Mouse (Mus musculus) CH12.LX (cell line): ENCODE results near the gene Ap1g2. TPM values are rescaled to one million over a fixed set of nuclear protein-coding genes. Genes with fewer than 3 reads are reported as not detected.
A peak's percentile ranks its signal among the peaks of the same experiment; 100 is the strongest.

Experiments
- DNase-seq: peaks from one replicate; pipeline ENCODE4 v3.0.0-alpha.2; 2013; ENCODE audit errors: extremely low read depth
- H3K27ac ChIP-seq: 2 replicates; pipeline ENCODE4 v1.5.1; 2012; ENCODE audit warnings: low read depth, mild to moderate bottlenecking, control low read depth, moderate library complexity; ENCODE audit not compliant: insufficient read depth
- H3K27me3 ChIP-seq: replicated peaks from 2 replicates; pipeline ENCODE3; 2012; ENCODE audit warnings: inconsistent platforms
- H3K36me3 ChIP-seq, 2 experiments: replicated peaks in 1 of 2; 2 replicates each; pipeline versions ENCODE3 to v1.6.1; 2012; ENCODE audit warnings: inconsistent platforms in 1 of 2, low read length in 1 of 2, mild to moderate bottlenecking in 1 of 2, mixed read lengths in 1 of 2, moderate library complexity in 1 of 2; ENCODE audit not compliant: control insufficient read depth in 1 of 2, insufficient read depth in 1 of 2
- H3K4me1 ChIP-seq, 2 experiments: 2 replicates each; pipeline ENCODE4 v1.6.1; 2012; ENCODE audit warnings: inconsistent platforms in 1 of 2, moderate library complexity in 1 of 2; ENCODE audit not compliant: insufficient read depth in 2 of 2, control insufficient read depth in 1 of 2
- H3K4me2 ChIP-seq: 2 replicates; pipeline ENCODE4 v1.6.1; 2012; ENCODE audit warnings: low read depth, mild to moderate bottlenecking, control low read depth; ENCODE audit not compliant: poor library complexity, insufficient read depth, severe bottlenecking
- H3K4me3 ChIP-seq, 3 experiments: fragments of 150-350 bp in 1 of 3; sonication (generic) in 1 of 3; replicated peaks in 1 of 3; 2 replicates each; pipeline versions ENCODE3 to v1.5.1; 2011 to 2012; ENCODE audit warnings: low read depth in 2 of 3, low read length in 2 of 3, mild to moderate bottlenecking in 2 of 3, moderate library complexity in 2 of 3, control low read depth in 1 of 3, improper control_type of control experiment in 1 of 3, inconsistent platforms in 1 of 3, mixed read lengths in 1 of 3; ENCODE audit not compliant: poor library complexity in 1 of 3
- H3K79me2 ChIP-seq: replicated peaks from 2 replicates; pipeline ENCODE4 v1.6.1; 2012; ENCODE audit warnings: mild to moderate bottlenecking, moderate library complexity; ENCODE audit not compliant: control insufficient read depth, poor library complexity, insufficient read depth, severe bottlenecking; ENCODE audit errors: extremely low read depth
- H3K9ac ChIP-seq: 2 replicates; pipeline ENCODE4 v1.6.1; 2012; ENCODE audit warnings: low read depth, mild to moderate bottlenecking, control low read depth, moderate library complexity; ENCODE audit not compliant: insufficient read depth
- H3K9me3 ChIP-seq: replicated peaks from 2 replicates; pipeline ENCODE3; 2012; ENCODE audit warnings: low read length, inconsistent platforms, mixed read lengths
- BHLHE40 ChIP-seq: IDR thresholded peaks from 2 replicates; pipeline ENCODE4 v1.6.1; 2011; ENCODE audit warnings: mild to moderate bottlenecking, low read depth, low read length, improper control_type of control experiment
- CHD1 ChIP-seq: IDR thresholded peaks from 2 replicates; pipeline ENCODE4 v1.6.1; 2012; ENCODE audit warnings: low read depth, low read length, improper control_type of control experiment, inconsistent platforms
- CHD2 ChIP-seq: IDR thresholded peaks from 2 replicates; pipeline ENCODE4 v1.6.1; 2011; ENCODE audit warnings: low read length, improper control_type of control experiment
- CTCF ChIP-seq, 2 experiments: IDR thresholded peaks in 1 of 2; conservative IDR thresholded peaks in 1 of 2; 2 replicates each; pipeline ENCODE4 v1.5.1; 2011 to 2012; ENCODE audit warnings: low read depth in 2 of 2, low read length in 2 of 2, improper control_type of control experiment in 1 of 2, inconsistent platforms in 1 of 2, mild to moderate bottlenecking in 1 of 2, moderate library complexity in 1 of 2
- ELF1 ChIP-seq: IDR thresholded peaks from 2 replicates; pipeline ENCODE4 v1.6.1; 2014; ENCODE audit warnings: low read depth, mild to moderate bottlenecking, inconsistent platforms, low read length, improper control_type of control experiment
- EP300 ChIP-seq: IDR thresholded peaks from 2 replicates; pipeline ENCODE4 v1.6.1; 2011; ENCODE audit warnings: low read length, improper control_type of control experiment
- ETS1 ChIP-seq: conservative IDR thresholded peaks from 2 replicates; pipeline ENCODE4 v1.6.1; 2012; ENCODE audit warnings: low read depth, mild to moderate bottlenecking, inconsistent platforms, low read length, improper control_type of control experiment, moderate library complexity
- GABPA ChIP-seq: IDR thresholded peaks from 2 replicates; pipeline ENCODE4 v1.6.1; 2012; ENCODE audit warnings: low read depth, low read length, improper control_type of control experiment, inconsistent platforms; ENCODE audit not compliant: insufficient replicate concordance
- HCFC1 ChIP-seq: IDR thresholded peaks from 2 replicates; pipeline ENCODE4 v1.6.1; 2012; ENCODE audit warnings: low read depth, mild to moderate bottlenecking, inconsistent platforms, low read length, improper control_type of control experiment
- KAT2A ChIP-seq: IDR thresholded peaks from 2 replicates; pipeline ENCODE4 v1.6.1; 2012; ENCODE audit warnings: low read length, improper control_type of control experiment, inconsistent platforms; ENCODE audit not compliant: insufficient replicate concordance
- MAX ChIP-seq: IDR thresholded peaks from 2 replicates; pipeline ENCODE4 v1.6.1; 2011; ENCODE audit warnings: low read length, improper control_type of control experiment
- MAZ ChIP-seq: IDR thresholded peaks from 2 replicates; pipeline ENCODE4 v1.6.1; 2012; ENCODE audit warnings: low read depth, mild to moderate bottlenecking, inconsistent platforms, low read length, improper control_type of control experiment, moderate library complexity
- MEF2A ChIP-seq: IDR thresholded peaks from 2 replicates; pipeline ENCODE4 v1.6.1; 2014; ENCODE audit warnings: low read depth, mild to moderate bottlenecking, inconsistent platforms, low read length, improper control_type of control experiment, borderline replicate concordance
- MXI1 ChIP-seq: IDR thresholded peaks from 2 replicates; pipeline ENCODE4 v1.6.1; 2011; ENCODE audit warnings: mild to moderate bottlenecking, low read depth, low read length, improper control_type of control experiment
- NRF1 ChIP-seq: IDR thresholded peaks from 2 replicates; pipeline ENCODE4 v1.6.1; 2014; ENCODE audit warnings: low read depth, mild to moderate bottlenecking, inconsistent platforms, low read length, improper control_type of control experiment, moderate library complexity
- POLR2A ChIP-seq: IDR thresholded peaks from 2 replicates; pipeline ENCODE4 v1.6.1; 2011; ENCODE audit warnings: low read depth, mild to moderate bottlenecking, improper control_type of control experiment, low read length
- RCOR1 ChIP-seq: conservative IDR thresholded peaks from 2 replicates; pipeline ENCODE4 v1.6.1; 2012; ENCODE audit warnings: low read depth, mild to moderate bottlenecking, inconsistent platforms, low read length, improper control_type of control experiment
- SMC3 ChIP-seq: IDR thresholded peaks from 2 replicates; pipeline ENCODE4 v1.6.1; 2011; ENCODE audit warnings: low read depth, low read length, improper control_type of control experiment
- TCF12 ChIP-seq: IDR thresholded peaks from 2 replicates; pipeline ENCODE4 v1.6.1; 2014; ENCODE audit warnings: low read depth, mild to moderate bottlenecking, inconsistent platforms, low read length, improper control_type of control experiment
- USF2 ChIP-seq: conservative IDR thresholded peaks from 2 replicates; pipeline ENCODE4 v1.6.1; 2011; ENCODE audit warnings: low read depth, low read length, improper control_type of control experiment
- ZC3H11A ChIP-seq: IDR thresholded peaks from 2 replicates; pipeline ENCODE4 v1.6.1; 2012; ENCODE audit warnings: low read depth, mild to moderate bottlenecking, inconsistent platforms, low read length, improper control_type of control experiment
- ZKSCAN1 ChIP-seq: IDR thresholded peaks from 2 replicates; pipeline ENCODE4 v1.6.1; 2012; ENCODE audit warnings: low read depth, inconsistent platforms, low read length, improper control_type of control experiment, borderline replicate concordance
- ZMIZ1 ChIP-seq: IDR thresholded peaks from 2 replicates; pipeline ENCODE4 v1.6.1; 2012; ENCODE audit warnings: low read depth, mild to moderate bottlenecking, inconsistent platforms, low read length, improper control_type of control experiment
- dilution Hi-C: fragments of 300-500 bp; cut with MboI; formaldehyde crosslinking; loops from 2 replicates; pipeline ENCODE4 v1.14.3; 2020; ENCODE audit warnings: low sequenced_read_pairs; ENCODE audit not compliant: extremely low pct_unique_long_range_greater_than_20kb, extremely low pct_ligation_motif_present
- in situ Hi-C: fragments of 300-500 bp; cut with MboI; formaldehyde crosslinking; loops from 3 replicates; pipeline ENCODE4 v1.14.3; 2019; ENCODE audit warnings: low sequenced_read_pairs, low pct_ligation_motif_present, low pct_unique_long_range_greater_than_20kb, mixed read lengths
- polyA plus RNA-seq: library from polyadenylated mRNA; unstranded; fragments of >175 nt; gene quantifications from 2 replicates; pipeline ENCODE4 v1.2.1, GENCODE M21; 2012; ENCODE audit warnings: low read depth; ENCODE audit not compliant: insufficient read length
- total RNA-seq, 2 experiments: library from RNA; depleted of rRNA; stranded (reverse); fragments of 300-350 nt in 1 of 2; fragments of >200 nt in 1 of 2; gene quantifications; 2 replicates each; pipeline ENCODE4 v1.2.3; 2012 to 2014

Ap1g2 gene
- total and polyA plus RNA-seq, 3 experiments: 18.3 to 64.8 (median 28.5) TPM

DNA sequence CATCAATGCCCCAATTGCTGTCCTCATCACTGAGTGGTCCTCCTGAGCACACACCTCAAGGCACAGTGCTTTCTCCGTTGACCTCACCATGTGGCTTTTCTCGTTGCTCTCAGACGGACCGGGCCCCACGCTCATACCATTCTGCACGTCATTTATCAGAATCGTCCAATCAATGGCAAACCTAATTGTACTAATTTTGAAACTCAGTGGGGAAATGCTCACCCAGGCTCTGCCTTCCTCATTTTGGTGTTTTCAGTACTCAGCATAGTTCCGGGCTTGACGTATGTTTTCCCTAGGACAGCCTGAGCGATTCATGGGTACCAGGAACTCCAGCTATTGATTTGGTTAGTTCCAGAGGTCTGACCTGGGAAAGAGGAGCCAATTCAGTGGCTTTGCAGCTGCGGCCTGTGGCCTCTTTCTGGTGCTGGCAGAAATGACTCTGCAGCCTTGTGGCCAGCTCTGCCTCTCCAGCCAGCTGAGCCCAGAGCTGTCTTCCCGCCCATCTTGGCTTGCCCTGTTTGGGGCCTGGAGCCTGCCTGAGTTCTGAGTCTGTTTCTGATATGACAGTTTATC, 40.5 kb upstream of the Ap1g2 start (continued):
- TF ChIP-seq USF2: no peak
- peak; percentile 29; the same call in 1 of the 2 replicates for TF ChIP-seq NRF1
- TF ChIP-seq ZC3H11A: no peak
- TF ChIP-seq KAT2A: no peak
- TF ChIP-seq ZKSCAN1: no peak
- peak; percentile 89 for TF ChIP-seq ETS1
- TF ChIP-seq MEF2A: peak; percentile 53; the same call in 1 of the 2 replicates
- no peak for TF ChIP-seq CHD2
- no peak for TF ChIP-seq GABPA

DNA sequence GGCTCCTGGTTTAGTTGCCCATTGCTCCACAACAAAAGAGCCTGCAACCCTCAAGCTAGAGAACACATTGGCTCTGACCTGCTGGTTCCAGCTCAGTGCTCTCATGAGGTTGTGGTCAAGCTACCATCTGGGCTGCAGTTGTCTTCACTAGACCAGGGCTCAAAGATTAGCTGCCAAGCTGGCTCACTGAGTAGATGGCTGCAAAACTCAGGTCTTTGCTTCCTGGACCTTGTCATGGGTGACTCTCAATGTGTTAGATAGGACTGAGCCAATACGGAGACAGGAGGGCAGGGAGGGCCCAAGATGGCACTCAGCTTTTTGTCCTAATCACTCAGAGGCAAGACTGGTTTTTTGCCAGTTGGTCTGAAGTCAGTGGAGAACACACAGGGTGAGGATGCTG, 39.9 kb upstream of the Ap1g2 start:
- Histone ChIP-seq H3K36me3 (no peaks in the 10 kb centered on the region), H3K4me1 (peaks cover 16 to 57% of the 10 kb centered on the region in 2 experiments), H3K27ac (peak overlapping the region; percentile 87), H3K4me2 (peak overlapping the region; percentile 18), H3K9me3 (no peaks in the 10 kb centered on the region), H3K9ac (peak overlapping the region; percentile 27; the same call in 1 of the 2 replicates), H3K79me2 (no peaks in the 10 kb centered on the region), H3K27me3 (no peaks in the 10 kb centered on the region)
- in situ Hi-C loops (no loop called here), dilution Hi-C loops (no loop called here)
- peak; percentile 53 for DNase-seq
- TF ChIP-seq SMC3 (0 out of 2 replicates have a peak, but pooled peaks have one; percentile 7), TCF12 (peak; percentile 57; the same call in 1 of the 2 replicates), MXI1 (no peak), CHD1 (no peak), EP300 (peak; percentile 27; the same call in 1 of the 2 replicates), ZC3H11A (no peak)
- TF ChIP-seq, all 38 proteins: peak for 3
- no peak overlapping the region for H3K4me3 ChIP-seq

DNA sequence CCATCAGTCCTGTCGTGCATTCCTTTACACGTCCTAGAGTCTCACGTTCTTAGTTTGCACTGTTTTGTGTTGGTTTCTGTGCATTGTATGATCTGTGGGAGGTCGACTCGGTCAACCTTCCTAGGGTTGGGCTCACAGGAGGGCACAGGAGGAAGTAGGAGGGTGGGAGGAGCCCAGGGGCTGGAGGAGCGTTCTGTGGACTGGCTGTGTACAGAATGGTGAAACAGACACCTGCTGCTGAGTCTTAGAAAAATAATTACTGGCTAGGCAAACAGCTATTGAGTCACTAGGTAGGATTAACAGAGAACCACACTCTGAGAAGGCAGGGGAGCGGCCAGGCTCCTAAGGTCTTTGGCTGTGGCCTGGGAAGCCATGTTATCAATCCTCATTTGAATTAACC, 32.9 kb upstream of the Ap1g2 start:
- Histone ChIP-seq H3K79me2 (no peaks in the 10 kb centered on the region), H3K27me3 (no peaks in the 10 kb centered on the region), H3K4me1 (peaks cover 6 to 17% of the 10 kb centered on the region in 2 experiments), H3K4me3 (no peak overlapping the region), H3K9ac (no peak overlapping the region), H3K27ac (no peak overlapping the region), H3K4me2 (no peak overlapping the region), H3K9me3 (no peaks in the 10 kb centered on the region), H3K36me3 (no peaks in the 10 kb centered on the region)
- in situ Hi-C loops (no loop called here), dilution Hi-C loops (no loop called here)
- no peak for DNase-seq
- TF ChIP-seq MEF2A (no peak), CTCF (conservative IDR thresholded peaks at IDR 0.05 in 1 of 2, IDR thresholded peaks at IDR 0.05 in 1 of 2; ENCODE audit: low read depth in 2 of 2, low read length in 2 of 2) (no peak), EP300 (no peak), MAX (no peak), ELF1 (no peak), SMC3 (no peak), MAZ (no peak), HCFC1 (no peak), ETS1 (no peak), POLR2A (no peak), ZC3H11A (no peak), RCOR1 (no peak), USF2 (no peak), ZMIZ1 (no peak), BHLHE40 (no peak), KAT2A (no peak), MXI1 (no peak), NRF1 (no peak)
